Mouse (Mus musculus) myocyte (in vitro differentiated cells): ENCODE measurements around the gene Dusp11. TPM values are rescaled to one million over a fixed set of nuclear protein-coding genes. Genes with fewer than 3 reads are reported as not detected.
"Not testable (repeated sequence)": the region's sequence is repeated elsewhere in the genome, so short reads cannot be mapped to it uniquely, and the experiment has no call there.

Experiments used
- H3K27me3 ChIP-seq: one replicate; pipeline ENCODE4 v1.6.1; 2011; ENCODE audit not compliant: control insufficient read depth, insufficient read depth, insufficient read length
- H3K36me3 ChIP-seq: one replicate; pipeline ENCODE4 v1.6.1; 2011; ENCODE audit not compliant: control insufficient read depth, insufficient read depth
- H3K4me2 ChIP-seq: one replicate; pipeline ENCODE4 v1.6.1; 2011; ENCODE audit warnings: low read depth, control low read depth
- H3K4me3 ChIP-seq: one replicate; pipeline ENCODE4 v1.5.1; 2011; ENCODE audit warnings: mild to moderate bottlenecking, control low read depth, moderate library complexity
- H3K79me2 ChIP-seq: one replicate; pipeline ENCODE4 v1.6.1; 2011; ENCODE audit not compliant: control insufficient read depth, insufficient read depth
- H3ac ChIP-seq: one replicate; pipeline ENCODE4 v1.6.1; 2011; ENCODE audit not compliant: control insufficient read depth, insufficient read length
- CEBPB ChIP-seq: IDR thresholded peaks from 2 replicates; pipeline ENCODE4 v1.6.1; 2011; ENCODE audit warnings: mild to moderate bottlenecking, moderate library complexity; ENCODE audit not compliant: poor library complexity, insufficient read depth, severe bottlenecking
- E2F4 ChIP-seq: IDR thresholded peaks from one replicate; pipeline ENCODE4 v1.6.1; 2011; ENCODE audit warnings: mild to moderate bottlenecking, control low read depth, moderate library complexity; ENCODE audit not compliant: insufficient read depth
- MAX ChIP-seq: IDR thresholded peaks from one replicate; pipeline ENCODE4 v1.6.1; 2011; ENCODE audit warnings: low read depth, mild to moderate bottlenecking, control low read depth
- MYOD1 ChIP-seq, 3 experiments: IDR thresholded peaks; one replicate each; pipeline ENCODE4 v1.6.1; 2011; ENCODE audit warnings: control low read depth in 2 of 3, low read depth in 2 of 3, mild to moderate bottlenecking in 2 of 3, moderate library complexity in 1 of 3; ENCODE audit not compliant: insufficient read length in 2 of 3, control insufficient read depth in 1 of 3
- MYOG ChIP-seq, 3 experiments: IDR thresholded peaks; one replicate each; pipeline ENCODE4 v1.6.1; 2011; ENCODE audit warnings: control low read depth in 2 of 3, low read depth in 2 of 3, mild to moderate bottlenecking in 2 of 3; ENCODE audit not compliant: insufficient read length in 2 of 3, control insufficient read depth in 1 of 3, insufficient read depth in 1 of 3
- POLR2A ChIP-seq: IDR thresholded peaks from one replicate; pipeline ENCODE4 v1.6.1; 2011; ENCODE audit warnings: low read depth, mild to moderate bottlenecking, control low read depth, moderate library complexity; ENCODE audit not compliant: insufficient read length
- POLR2AphosphoS2 ChIP-seq: IDR thresholded peaks from one replicate; pipeline ENCODE4 v1.6.1; 2011; ENCODE audit warnings: low read depth, control low read depth; ENCODE audit not compliant: insufficient read length
- REST ChIP-seq: IDR thresholded peaks from one replicate; pipeline ENCODE4 v1.6.1; 2011; ENCODE audit warnings: mild to moderate bottlenecking, control low read depth, moderate library complexity; ENCODE audit not compliant: insufficient read depth, insufficient read length
- SRF ChIP-seq: IDR thresholded peaks from one replicate; pipeline ENCODE4 v1.6.1; 2011; ENCODE audit warnings: low read depth; ENCODE audit not compliant: control insufficient read depth, insufficient read length
- TCF12 ChIP-seq: IDR thresholded peaks from one replicate; pipeline ENCODE4 v1.6.1; 2011; ENCODE audit warnings: mild to moderate bottlenecking, control low read depth; ENCODE audit not compliant: poor library complexity, insufficient read depth, severe bottlenecking
- TCF3 ChIP-seq: IDR thresholded peaks from one replicate; pipeline ENCODE4 v1.6.1; 2011; ENCODE audit warnings: low read depth, control low read depth; ENCODE audit not compliant: insufficient read length
- USF1 ChIP-seq: IDR thresholded peaks from one replicate; pipeline ENCODE4 v1.6.1; 2011; ENCODE audit warnings: low read depth, mild to moderate bottlenecking, control low read depth, moderate library complexity
- polyA plus RNA-seq: library from polyadenylated mRNA; unstranded; fragments of >200 nt; fragmentation: generic; extraction: Trizol; gene quantifications from one replicate; pipeline ENCODE4 v1.2.1, GENCODE M21; 2012; ENCODE audit warnings: missing spikeins

Gene Dusp11
- polyA plus RNA-seq, 1 experiment = 20.8 TPM

DNA sequence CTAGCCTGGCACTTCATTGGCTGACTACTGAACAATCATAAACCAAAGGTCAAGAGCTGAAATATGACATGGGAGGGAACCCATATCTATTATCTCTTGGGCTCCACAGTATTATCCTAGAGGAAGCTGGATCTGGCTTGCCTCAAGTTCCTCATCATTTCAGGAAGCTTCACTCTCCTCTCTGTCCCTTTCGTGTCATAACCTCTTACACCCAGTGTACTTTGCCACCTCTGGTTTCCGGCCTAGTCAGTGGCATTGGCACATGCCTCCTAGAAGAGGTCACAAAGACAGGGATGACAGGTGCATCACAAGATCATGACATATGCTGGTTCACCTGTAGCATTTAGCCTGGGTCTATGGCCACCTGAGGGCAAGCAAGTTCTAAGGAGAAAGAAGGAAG is 59.2 kb downstream of the Dusp11 start:
- Histone ChIP-seq H3K36me3 (no peaks in the 10 kb centered on the region), H3ac (no peak overlapping the region), H3K4me3 (no peak overlapping the region), H3K4me2 (no peak overlapping the region), H3K27me3 (peaks cover 21% of the 10 kb centered on the region), H3K79me2 (no peaks in the 10 kb centered on the region)
- TF ChIP-seq MYOD1 (IDR thresholded peaks at IDR 0.05; ENCODE audit: control insufficient read depth in 1 of 3, insufficient read length in 2 of 3, low read depth in 2 of 3) (no peak), E2F4 (no peak), TCF3 (no peak), TCF12 (no peak), MAX (no peak), POLR2AphosphoS2 (no peak), SRF (no peak), CEBPB (no peak), POLR2A (no peak), REST (no peak), USF1 (no peak), MYOG (IDR thresholded peaks at IDR 0.05; ENCODE audit: control insufficient read depth in 1 of 3, insufficient read depth in 1 of 3, insufficient read length in 2 of 3, low read depth in 2 of 3) (no peak)

DNA sequence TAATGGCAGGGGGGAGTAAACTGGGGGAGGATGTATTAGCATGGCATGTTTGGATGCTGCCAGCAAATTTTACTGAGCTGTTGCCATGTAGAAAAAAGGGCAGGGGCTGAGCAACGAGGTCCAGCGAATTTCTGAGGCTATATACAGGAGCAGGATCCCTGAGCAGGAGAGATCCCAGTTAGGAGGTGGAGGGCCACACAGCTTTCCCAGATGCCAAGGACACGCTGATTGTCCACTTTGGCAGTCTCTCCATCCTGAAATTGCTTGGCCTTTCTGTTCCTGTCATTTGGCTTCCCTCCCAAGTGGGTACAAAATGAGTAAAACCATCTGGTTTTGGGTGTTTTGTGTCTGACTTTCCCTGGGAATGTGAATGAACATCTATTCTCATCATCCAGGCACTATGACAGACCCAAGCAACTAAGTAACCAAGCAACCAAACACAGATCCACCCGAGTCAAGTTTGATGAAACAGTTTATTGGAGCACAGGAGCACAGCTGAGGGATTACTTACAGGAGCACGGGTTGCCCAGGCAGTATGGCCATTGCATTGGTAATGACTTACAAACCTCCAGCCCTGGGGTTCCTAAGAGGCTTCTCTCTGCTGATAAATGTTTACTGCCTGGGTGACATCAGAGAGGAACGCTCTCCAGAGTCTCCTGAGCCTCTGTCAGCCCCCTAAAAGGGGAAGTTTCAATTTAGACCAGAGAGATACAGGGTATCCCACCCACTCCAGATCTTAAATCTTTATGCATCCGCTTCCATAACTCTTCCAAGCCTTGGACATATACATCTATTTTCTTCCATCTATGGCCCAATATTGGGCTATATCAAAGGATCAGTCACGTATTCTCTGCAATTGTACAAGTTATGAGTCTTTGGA is 62.6 kb downstream of the Dusp11 start:
- H3ac ChIP-seq, H3K36me3 ChIP-seq: not testable (repeated sequence)
- peaks cover 11% of the 10 kb centered on the region for H3K27me3 ChIP-seq

DNA sequence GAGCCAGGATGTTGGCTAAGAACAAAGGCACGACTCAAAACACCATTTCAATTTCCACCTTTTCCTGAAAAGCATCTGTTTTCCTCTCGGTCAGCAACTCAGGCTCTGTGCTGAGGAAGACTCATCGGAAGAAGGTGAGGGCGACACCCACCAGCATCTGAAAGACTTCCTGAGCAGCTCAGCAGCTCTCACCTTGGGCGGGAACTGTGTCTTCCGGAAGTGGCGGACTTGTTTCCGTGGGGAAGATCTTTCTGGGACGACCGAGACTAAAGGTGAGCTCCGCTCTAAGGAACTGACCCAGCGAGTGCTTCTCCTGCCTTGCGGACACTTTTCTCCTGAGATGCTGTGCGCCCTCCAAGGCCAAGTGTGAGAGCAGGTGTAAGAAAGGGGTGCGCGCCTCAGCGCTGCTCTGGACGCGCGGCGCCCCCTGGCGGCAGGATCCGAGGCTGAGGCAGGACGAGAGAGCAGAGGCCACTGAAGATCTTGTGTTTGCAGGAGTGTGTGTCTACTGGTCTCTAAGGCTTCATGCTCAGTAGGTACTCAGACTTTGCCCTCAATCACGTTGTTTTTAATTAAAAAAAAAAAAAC is 66.3 kb downstream of the Dusp11 start:
- H3K27me3 ChIP-seq, H3K79me2 ChIP-seq, H3K4me3 ChIP-seq, H3ac ChIP-seq, H3K36me3 ChIP-seq, H3K4me2 ChIP-seq: not testable (repeated sequence)

More for the DNA sequence above, 62.6 kb downstream of the Dusp11 start:
- H3K4me2 ChIP-seq, H3K79me2 ChIP-seq, H3K4me3 ChIP-seq: not testable (repeated sequence)

Other genes with a start within 250 kb of the Dusp11 start
- gene Nat8f7, start 248.5 kb downstream of the Dusp11 start, polyA plus RNA-seq = not detected
- gene Nat8f3, start 195.9 kb downstream of the Dusp11 start, polyA plus RNA-seq = not detected
- not detected for gene Nat8f6, start 140.7 kb downstream of the Dusp11 start, polyA plus RNA-seq
- not detected for gene Nat8f5, start 140.7 kb downstream of the Dusp11 start, polyA plus RNA-seq
- not detected for gene Nat8, start 129.6 kb downstream of the Dusp11 start, polyA plus RNA-seq
- gene Nat8f2, start 92.5 kb downstream of the Dusp11 start, polyA plus RNA-seq = not detected
- 0.31 TPM for gene Nat8f4, start 56.8 kb downstream of the Dusp11 start, polyA plus RNA-seq
- 19.8 TPM for gene Tprkb, start 49.8 kb downstream of the Dusp11 start, polyA plus RNA-seq
- gene Nat8f1, start 46.0 kb downstream of the Dusp11 start, polyA plus RNA-seq = 3.8 TPM
- not detected for gene Figla, start 54.5 kb upstream of the Dusp11 start, polyA plus RNA-seq
- 3.6 TPM for gene Add2, start 67.0 kb upstream of the Dusp11 start, polyA plus RNA-seq
- 0.20 TPM for gene Tgfa, start 233.6 kb upstream of the Dusp11 start, polyA plus RNA-seq